Mouse (Mus musculus) c-Kit-positive CD71-negative TER-119-negative erythroid progenitor cells, embryonic 14.5 days (primary cell): ENCODE results near the gene Dync2h1.
"Not testable (repeated sequence)": the region's sequence is repeated elsewhere in the genome, so short reads cannot be mapped to it uniquely, and the experiment has no call there.

ENCODE experiments used
- DNase-seq: peaks from one replicate; pipeline ENCODE4 v3.0.0-alpha.2; 2013; ENCODE audit warnings: low read depth

The Dync2h1 gene

GRCm38 (mm10) chr9:7015600-7015999 is 168.6 kb downstream of the Dync2h1 start:
- DNase-seq: no peak

GRCm38 (mm10) chr9:7014733-7015132 is 169.5 kb downstream of the Dync2h1 start:
- DNase-seq: no peak

- no peak for DNase-seq
Measured at GRCm38 (mm10) chr9:7009785-7010184, 174.5 kb downstream of the Dync2h1 start.

GRCm38 (mm10) chr9:6994865-6995264 is 189.4 kb downstream of the Dync2h1 start:
- no peak for DNase-seq

GRCm38 (mm10) chr9:6994275-6994674 is 190.0 kb downstream of the Dync2h1 start:
- no peak for DNase-seq

- no peak for DNase-seq
Measured at GRCm38 (mm10) chr9:6988893-6989685, 195.2 kb downstream of the Dync2h1 start.

GRCm38 (mm10) chr9:6986161-6986560 is 198.1 kb downstream of the Dync2h1 start:
- DNase-seq: no peak

GRCm38 (mm10) chr9:6969171-6969570 is 215.1 kb downstream of the Dync2h1 start:
- DNase-seq: no peak

GRCm38 (mm10) chr9:6965006-6965405 is 219.2 kb downstream of the Dync2h1 start:
- DNase-seq: no peak

GRCm38 (mm10) chr9:6958311-6958710 is 225.9 kb downstream of the Dync2h1 start:
- DNase-seq: no peak

- DNase-seq: no peak
Measured at GRCm38 (mm10) chr9:6927399-6928035, 256.7 kb downstream of the Dync2h1 start.

GRCm38 (mm10) chr9:6913471-6913870 is 270.8 kb downstream of the Dync2h1 start:
- no peak for DNase-seq

GRCm38 (mm10) chr9:6910537-6910936 is 273.7 kb downstream of the Dync2h1 start:
- not testable (repeated sequence) for DNase-seq

GRCm38 (mm10) chr9:6901620-6902019 is 282.6 kb downstream of the Dync2h1 start:
- no peak for DNase-seq

GRCm38 (mm10) chr9:6891331-6891730 is 292.9 kb downstream of the Dync2h1 start:
- no peak for DNase-seq

GRCm38 (mm10) chr9:6881187-6881984 is 302.9 kb downstream of the Dync2h1 start:
- DNase-seq: no peak
